Mouse (Mus musculus) hindbrain, postnatal 0 days (tissue): Measurements from ENCODE around the gene Lce1a1. TPM values are rescaled to one million over a fixed set of nuclear protein-coding genes. Genes with fewer than 3 reads are reported as not detected.

Experiments
- ATAC-seq: fragments of 200-750 bp; cut with Nextera tagmentation; 2 replicates; pipeline ENCODE4 v1.8.0; 2017; ENCODE audit warnings: mild to moderate bottlenecking, moderate TSS enrichment, moderate library complexity
- DNase-seq: peaks from one replicate; pipeline ENCODE4 v3.0.0-alpha.2; 2015; ENCODE audit warnings: low spot score
- H3K27ac ChIP-seq: fragments of 300-500 bp; sonication (generic); 2 replicates; pipeline ENCODE4 v1.5.1; 2014; ENCODE audit warnings: mild to moderate bottlenecking
- H3K27me3 ChIP-seq: fragments of 300-500 bp; sonication (generic); 2 replicates; pipeline ENCODE4 v1.6.1; 2014; ENCODE audit warnings: low read length, mixed read lengths; ENCODE audit not compliant: insufficient read depth
- H3K36me3 ChIP-seq: fragments of 300-500 bp; sonication (generic); 2 replicates; pipeline ENCODE4 v1.6.1; 2014; ENCODE audit warnings: low read length, mixed read lengths; ENCODE audit not compliant: insufficient read depth
- H3K4me1 ChIP-seq: fragments of 300-500 bp; sonication (generic); 2 replicates; pipeline ENCODE4 v1.6.1; 2014; ENCODE audit warnings: antibody characterized with exemption, low read length, mixed read lengths; ENCODE audit not compliant: insufficient read depth
- H3K4me2 ChIP-seq: fragments of 300-500 bp; sonication (generic); 2 replicates; pipeline ENCODE4 v1.6.1; 2014; ENCODE audit warnings: low read depth, mild to moderate bottlenecking, low read length, moderate library complexity, mixed read lengths
- H3K4me3 ChIP-seq: fragments of 300-500 bp; sonication (generic); 2 replicates; pipeline ENCODE4 v1.5.1; 2014; ENCODE audit warnings: low read length
- H3K9ac ChIP-seq: fragments of 300-500 bp; sonication (generic); replicated peaks from 2 replicates; pipeline ENCODE4 v1.6.1; 2014; ENCODE audit warnings: mild to moderate bottlenecking, low read length, moderate library complexity, mixed read lengths
- H3K9me3 ChIP-seq: fragments of 300-500 bp; sonication (generic); 2 replicates; pipeline ENCODE4 v1.6.1; 2016; ENCODE audit warnings: low read length, mixed read lengths
- CTCF ChIP-seq: IDR thresholded peaks from 2 replicates; pipeline ENCODE4 v1.5.1; 2016; ENCODE audit warnings: antibody characterized with exemption, control low read depth, low read depth
- WGBS: fragments of 180-500 bp; shearing (Covaris S2); extraction: QIAGEN DNeasy Blood & Tissue Kit; methylation state at CpG from one replicate; pipeline ENCODE4 v1.1.7; 2014; 5-methylcytosine and 5-hydroxymethylcytosine counted together
- polyA plus RNA-seq: library from polyadenylated mRNA; unstranded; fragments of >200 nt; fragmentation: Nextera tagmentation; extraction: Ambion mirVana; gene quantifications from 2 replicates; pipeline ENCODE4 v1.2.1, GENCODE M21; 2015
- total RNA-seq: library from RNA; depleted of rRNA; stranded (reverse); fragments of >200 nt; gene quantifications from 2 replicates; pipeline ENCODE4 v1.2.3, GENCODE M21; 2014

The Lce1a1 gene
- total and polyA plus RNA-seq, 2 experiments from 2014 or later, result not detected

GRCm38 (mm10) chr3:92656826-92657225 lies 8.7 kb upstream of the Lce1a1 start, which contains the start of gene Lce1b:
Gene Lce1b (minus strand): TSS chr3:92656926.
- no peak within 1 kb of the TSS for H3K9ac ChIP-seq
- no peaks in the 10 kb centered on the region for H3K36me3 ChIP-seq
- no peak within 1 kb of the TSS for H3K4me3 ChIP-seq
- H3K9me3 ChIP-seq, result no peaks in the 10 kb centered on the region
- no peak for TF ChIP-seq CTCF
- no peaks in the 10 kb centered on the region for H3K27me3 ChIP-seq
- ATAC-seq, result no peak
- H3K4me2 ChIP-seq, result no peak within 1 kb of the TSS
- no peak within 1 kb of the TSS for H3K27ac ChIP-seq
- no peak for DNase-seq
- H3K4me1 ChIP-seq, result no peaks in the 10 kb centered on the region

- ATAC-seq (no peak), DNase-seq (no peak)
- Histone ChIP-seq H3K4me2 (no peak overlapping the region), H3K4me1 (no peaks in the 10 kb centered on the region), H3K9me3 (no peaks in the 10 kb centered on the region), H3K9ac (no peak overlapping the region), H3K4me3 (no peak overlapping the region), H3K36me3 (no peaks in the 10 kb centered on the region), H3K27ac (no peak overlapping the region), H3K27me3 (no peaks in the 10 kb centered on the region)
- TF ChIP-seq CTCF, result no peak
- WGBS, result 90% methylated on average over 15 of the region's 15 CpGs
These were observed 8.3 kb downstream of the Lce1a1 start for GRCm38 (mm10) chr3:92639854-92640253.

GRCm38 (mm10) chr3:92638653-92638991 lies 9.5 kb downstream of the Lce1a1 start:
- Histone ChIP-seq H3K27ac (no peak overlapping the region), H3K4me3 (no peak overlapping the region), H3K9me3 (no peaks in the 10 kb centered on the region), H3K36me3 (no peaks in the 10 kb centered on the region), H3K27me3 (no peaks in the 10 kb centered on the region), H3K4me1 (no peaks in the 10 kb centered on the region), H3K4me2 (no peak overlapping the region), H3K9ac (no peak overlapping the region)
- no peak for ATAC-seq
- WGBS, result 67% methylated on average over 3 of the region's 3 CpGs
- DNase-seq, result no peak
- no peak for TF ChIP-seq CTCF

- no peak overlapping the region for H3K4me2 ChIP-seq
- TF ChIP-seq CTCF, result no peak
- no peaks in the 10 kb centered on the region for H3K36me3 ChIP-seq
- H3K4me3 ChIP-seq, result no peak overlapping the region
- no peak for ATAC-seq
- H3K27me3 ChIP-seq, result no peaks in the 10 kb centered on the region
- DNase-seq, result peak; percentile 42
- no peak overlapping the region for H3K27ac ChIP-seq
- WGBS, result 28% methylated on average over 1 of the region's 1 CpGs
- no peaks in the 10 kb centered on the region for H3K9me3 ChIP-seq
- H3K9ac ChIP-seq, result no peak overlapping the region
- no peaks in the 10 kb centered on the region for H3K4me1 ChIP-seq
These were observed 10.1 kb downstream of the Lce1a1 start for GRCm38 (mm10) chr3:92637745-92638652.

GRCm38 (mm10) chr3:92621560-92621959 lies 26.5 kb downstream of the Lce1a1 start, which contains the start of gene Lce6a:
Gene Lce6a (minus strand): TSS chr3:92621660.
- Histone ChIP-seq H3K9ac (no peak within 1 kb of the TSS), H3K27ac (no peak within 1 kb of the TSS), H3K4me3 (no peak within 1 kb of the TSS), H3K4me1 (no peaks in the 10 kb centered on the region), H3K4me2 (no peak within 1 kb of the TSS), H3K36me3 (no peaks in the 10 kb centered on the region), H3K9me3 (no peaks in the 10 kb centered on the region), H3K27me3 (no peaks in the 10 kb centered on the region)
- TF ChIP-seq CTCF, result no peak
- ATAC-seq (no peak), DNase-seq (no peak)
- 90% methylated on average over 2 of the region's 2 CpGs for WGBS

GRCm38 (mm10) chr3:92609804-92610203 lies 38.3 kb downstream of the Lce1a1 start:
- TF ChIP-seq CTCF, result no peak
- DNase-seq (no peak), ATAC-seq (no peak)
- H3K4me3 ChIP-seq, result no peak overlapping the region
- no peak overlapping the region for H3K27ac ChIP-seq
- no peak overlapping the region for H3K9ac ChIP-seq
- 87% methylated on average over 1 of the region's 1 CpGs for WGBS
- H3K9me3 ChIP-seq, result no peaks in the 10 kb centered on the region
- H3K36me3 ChIP-seq, result no peaks in the 10 kb centered on the region
- no peaks in the 10 kb centered on the region for H3K27me3 ChIP-seq
- no peaks in the 10 kb centered on the region for H3K4me1 ChIP-seq
- H3K4me2 ChIP-seq, result no peak overlapping the region

- H3K27me3 ChIP-seq, result no peaks in the 10 kb centered on the region
- H3K4me3 ChIP-seq, result no peak within 1 kb of the TSS
- H3K36me3 ChIP-seq, result no peaks in the 10 kb centered on the region
- no peak within 1 kb of the TSS for H3K9ac ChIP-seq
- ATAC-seq (no peak), DNase-seq (no peak)
- H3K4me2 ChIP-seq, result no peak within 1 kb of the TSS
- TF ChIP-seq CTCF, result no peak
- H3K4me1 ChIP-seq, result no peaks in the 10 kb centered on the region
- H3K9me3 ChIP-seq, result no peaks in the 10 kb centered on the region
- no peak within 1 kb of the TSS for H3K27ac ChIP-seq
These were observed 40.7 kb downstream of the Lce1a1 start, which contains the start of gene 2210017I01Rik for GRCm38 (mm10) chr3:92607392-92607791. Gene 2210017I01Rik (minus strand): TSS chr3:92607492.
